Mouse (Mus musculus) embryonic stem cell, embryonic (primary cell): ENCODE data around the gene Olfr482.

Experiments used
- CTCF ChIA-PET, 4 experiments: fragments of 300-600 bp in 2 of 4; fragments of 350-600 bp in 2 of 4; sonication (Branson Sonifier 250); formaldehyde crosslinking; loops; one replicate each; lab custom pipeline; 2022; ENCODE audit warnings: inconsistent platforms in 2 of 4; lab: Charles Lee
- POLR2A ChIA-PET, 4 experiments: fragments of 300-600 bp in 2 of 4; fragments of 350-600 bp in 2 of 4; sonication (Branson Sonifier 250); formaldehyde crosslinking; loops; one replicate each; lab custom pipeline; 2022; ENCODE audit warnings: antibody characterized with exemption in 4 of 4, inconsistent platforms in 1 of 4; lab: Charles Lee

Gene Olfr482

DNA sequence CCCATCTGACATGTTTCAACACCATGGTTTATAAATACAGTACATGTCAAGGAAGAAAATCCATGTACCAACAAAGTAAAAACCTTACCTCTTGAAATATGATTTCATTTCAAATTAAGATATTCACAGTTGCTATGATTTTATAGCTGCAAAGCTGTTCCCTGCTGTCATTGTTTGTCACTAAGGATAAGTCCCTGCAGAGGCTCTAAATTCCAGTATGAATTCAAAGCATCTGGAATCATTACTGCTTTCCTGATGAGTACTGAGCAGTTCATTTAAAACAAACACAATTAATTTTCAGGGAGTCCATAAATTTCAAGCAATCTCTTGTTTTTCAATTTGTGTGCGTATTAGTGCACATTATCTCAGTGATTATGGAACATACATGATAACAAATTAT, at the start of gene Olfr482:
Gene Olfr482 (minus strand): TSS at position 101 of the 400 bp plus-strand sequence.
- CTCF ChIA-PET: no interaction called here
- POLR2A ChIA-PET: no interaction called here

- ChIA-PET CTCF (no interaction called here), POLR2A (no interaction called here)
Measured at GRCm38 (mm10) chr7:108127349-108127748, 30.0 kb upstream of the Olfr482 start, which contains the start of gene Olfr484. TSS of gene Olfr484 (minus strand) at chr7:108127449.

DNA sequence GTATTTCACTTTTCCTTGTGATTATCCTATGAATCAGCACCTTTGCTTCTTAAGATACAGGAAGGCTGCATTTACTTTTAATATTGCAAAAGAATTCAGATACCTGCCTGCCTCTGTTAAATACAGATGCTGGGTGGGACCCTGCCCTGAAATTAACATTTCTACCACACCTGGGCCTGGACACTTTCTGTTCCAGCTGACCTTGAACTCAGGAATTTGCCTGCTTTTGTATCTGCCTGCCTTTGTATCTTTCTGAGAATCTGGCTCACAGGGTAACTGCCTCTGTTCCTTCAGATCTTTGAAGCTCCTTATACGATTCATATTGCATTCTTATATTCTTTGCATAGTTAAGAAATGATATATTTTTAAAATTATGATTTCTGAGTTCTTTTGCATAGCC, 24.0 kb upstream of the Olfr482 start:
- ChIA-PET CTCF (no interaction called here), POLR2A (no interaction called here)

GRCm38 (mm10) chr7:108120681-108121080, 23.3 kb upstream of the Olfr482 start:
- ChIA-PET POLR2A (interaction anchor here in 1 of 4 experiments (0.5 to 1.3 kb wide), 2 partner anchors 72 to 113 kb away, joined by 3 read pairs; no protein-coding TSS in a partner anchor), CTCF (no interaction called here)

GRCm38 (mm10) chr7:108100549-108100948, 3.2 kb upstream of the Olfr482 start, which contains the start of gene Olfr483:
TSS of gene Olfr483 (plus strand) at chr7:108100849.
- ChIA-PET POLR2A (no interaction called here), CTCF (no interaction called here)

DNA sequence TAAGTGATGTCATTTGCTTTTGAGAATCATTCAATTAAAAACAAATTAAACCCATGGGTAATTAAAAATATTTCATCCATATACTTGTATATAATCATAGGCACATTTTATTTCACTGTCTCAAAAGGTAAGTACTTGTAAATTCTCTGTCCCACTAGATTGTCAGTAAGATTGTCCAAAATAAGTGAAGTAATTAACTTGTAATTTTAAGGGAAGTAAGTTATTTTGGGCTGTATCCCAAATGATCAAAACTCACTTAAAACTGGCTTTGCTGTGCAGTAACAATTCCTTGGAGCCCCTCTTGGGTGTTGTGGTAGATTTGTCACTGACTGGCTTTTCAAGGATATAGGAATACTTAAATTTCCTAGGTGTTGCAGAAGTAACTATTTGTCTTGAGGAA, 17.8 kb downstream of the Olfr482 start, which contains the start of gene Olfr481:
Gene Olfr481 (plus strand): TSS at position 301 of the 400 bp plus-strand sequence.
- ChIA-PET CTCF (no interaction called here), POLR2A (no interaction called here)

DNA sequence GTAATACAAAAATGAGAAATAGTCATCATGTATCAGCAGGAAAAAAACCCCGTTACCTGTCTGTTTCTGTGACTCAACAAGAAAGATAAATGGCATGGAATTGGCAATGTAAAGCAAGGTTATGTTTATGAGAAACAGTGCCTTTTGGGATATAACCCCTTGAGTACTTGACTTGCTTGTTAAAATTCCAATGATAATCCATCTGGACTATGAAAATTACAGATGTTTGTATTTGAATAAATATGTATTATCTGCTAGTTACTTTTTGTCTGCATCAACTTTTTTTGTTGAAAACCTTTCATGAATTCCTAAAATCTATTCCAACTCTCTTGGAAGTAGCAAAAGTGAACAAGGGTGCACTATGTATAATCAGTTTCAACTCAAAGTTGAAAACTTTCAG, 30.1 kb downstream of the Olfr482 start, which contains the start of gene Olfr480:
Gene Olfr480 (minus strand): TSS at position 101 of the 400 bp plus-strand sequence.
- CTCF ChIA-PET: no interaction called here
- POLR2A ChIA-PET: no interaction called here

DNA sequence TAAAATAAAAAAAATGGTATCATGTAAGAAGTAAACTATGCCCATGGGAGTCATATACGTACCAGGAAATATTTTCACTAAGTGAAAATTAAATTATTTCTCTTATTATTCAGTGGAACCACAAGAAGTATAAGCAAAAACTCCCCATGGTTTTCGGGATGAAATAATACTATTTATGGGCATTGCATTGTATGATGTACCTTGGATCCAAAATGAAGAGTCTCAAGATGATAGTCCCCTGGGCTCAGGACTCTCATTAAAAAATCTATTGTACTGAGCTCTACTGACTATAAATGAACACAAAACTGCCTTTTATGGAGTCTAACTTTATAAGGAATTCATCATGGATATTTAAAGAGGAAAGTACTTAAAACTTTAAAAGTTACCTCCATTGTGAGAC, 47.0 kb downstream of the Olfr482 start, which contains the start of gene Olfr479:
Gene Olfr479 (plus strand): TSS at position 301 of the 400 bp plus-strand sequence.
- ChIA-PET POLR2A (no interaction called here), CTCF (no interaction called here)
